Mouse (Mus musculus): ENCODE data around the gene Hjurp. TPM values are rescaled to one million over a fixed set of nuclear protein-coding genes. Genes with fewer than 3 reads are reported as not detected.

Hjurp gene
- total and polyA plus RNA-seq, 3 experiments = 67.6 to 80.8 (median 69.8) TPM

DNA sequence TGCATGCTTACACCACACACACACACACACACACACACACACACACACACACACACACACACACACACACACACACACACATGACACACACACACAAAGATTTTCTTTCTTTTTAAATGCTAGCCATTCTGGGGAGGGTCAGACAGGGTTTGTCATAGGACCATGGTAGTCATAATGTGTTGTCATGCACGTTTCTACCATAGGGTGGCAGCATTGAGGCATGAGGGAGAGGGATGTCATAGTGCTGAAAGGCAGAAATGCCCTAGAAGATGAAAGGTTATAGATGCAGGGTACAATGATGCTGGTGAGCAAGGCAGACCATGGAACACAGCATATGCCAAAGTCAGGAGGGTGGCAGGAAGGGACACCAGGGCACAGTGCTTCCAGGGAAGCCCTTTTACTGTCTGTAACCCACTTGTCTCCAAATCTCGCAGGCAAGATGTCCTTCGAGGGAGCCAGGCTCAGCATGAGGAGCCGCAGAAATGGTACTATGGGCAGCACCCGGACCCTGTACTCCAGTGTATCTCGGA lies 41.2 kb upstream of the Hjurp start:
- Histone ChIP-seq H3K27me3 (replicated peaks) (peaks cover 46% of the 10 kb centered on the region), H3K27ac (ENCODE audit: insufficient read depth, low read depth) (no peak overlapping the region), H3K36me3 (replicated peaks in 1 of 2; ENCODE audit: control insufficient read depth in 1 of 2, insufficient read depth in 1 of 2, low read length in 1 of 2) (no peaks in the 10 kb centered on the region), H3K9me3 (replicated peaks; ENCODE audit: low read length) (no peaks in the 10 kb centered on the region), H3K4me3 (replicated peaks in 1 of 3; ENCODE audit: low read depth in 2 of 3, low read length in 2 of 3, poor library complexity in 1 of 3) (no peak overlapping the region), H3K79me2 (replicated peaks; ENCODE audit: control insufficient read depth, extremely low read depth, insufficient read depth, poor library complexity, severe bottlenecking) (no peaks in the 10 kb centered on the region), H3K9ac (ENCODE audit: insufficient read depth, low read depth) (no peak overlapping the region), H3K4me2 (ENCODE audit: insufficient read depth, low read depth, poor library complexity, severe bottlenecking) (no peak overlapping the region), H3K4me1 (ENCODE audit: control insufficient read depth in 1 of 2, insufficient read depth in 2 of 2) (no peaks in the 10 kb centered on the region)
- DNase-seq (ENCODE audit: extremely low read depth) = peak; percentile 73
- dilution Hi-C loops (cut with MboI; ENCODE audit: extremely low pct_ligation_motif_present, extremely low pct_unique_long_range_greater_than_20kb, low sequenced_read_pairs) (no loop called here), in situ Hi-C loops (cut with MboI; ENCODE audit: low pct_ligation_motif_present, low pct_unique_long_range_greater_than_20kb, low sequenced_read_pairs) (no loop called here)
- peak; percentile 51 for TF ChIP-seq SMC3 (IDR thresholded peaks at IDR 0.05; ENCODE audit: low read depth, low read length)
- TF ChIP-seq TCF12 (IDR thresholded peaks at IDR 0.05; ENCODE audit: low read depth, low read length) = no peak
- TF ChIP-seq CTCF (conservative IDR thresholded peaks at IDR 0.05 in 1 of 2, IDR thresholded peaks at IDR 0.05 in 1 of 2; ENCODE audit: low read depth in 2 of 2, low read length in 2 of 2) = peak; percentile 77 to 85
- peak; percentile 60; the same call in 1 of the 2 replicates for TF ChIP-seq MAFK (IDR thresholded peaks at IDR 0.05; ENCODE audit: insufficient replicate concordance, low read length)
- TF ChIP-seq RAD21 (IDR thresholded peaks at IDR 0.05; ENCODE audit: low read depth, low read length) = peak; percentile 74

DNA sequence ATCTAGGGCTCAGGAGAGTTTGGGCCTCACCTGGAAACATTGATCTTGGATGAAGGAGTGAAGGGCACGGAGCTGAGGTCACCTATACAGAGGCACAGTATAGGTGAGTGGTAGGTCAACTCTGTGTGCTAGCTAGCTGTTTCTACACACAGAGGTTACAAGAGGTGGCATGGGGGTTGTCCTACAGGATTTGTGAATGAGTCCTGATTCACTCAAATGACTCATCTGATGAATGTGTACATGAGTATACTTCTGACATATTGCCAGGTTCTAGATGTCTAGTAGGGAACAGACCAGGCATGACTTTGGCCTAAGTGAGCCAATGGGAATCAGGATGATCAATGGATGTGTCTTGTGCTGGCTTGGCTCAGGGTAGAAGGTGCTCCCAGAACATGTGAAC lies 39.8 kb upstream of the Hjurp start:
- Histone ChIP-seq H3K9ac (ENCODE audit: insufficient read depth, low read depth) (no peak overlapping the region), H3K27me3 (replicated peaks) (peaks cover 42% of the 10 kb centered on the region), H3K4me2 (ENCODE audit: insufficient read depth, low read depth, poor library complexity, severe bottlenecking) (no peak overlapping the region), H3K4me3 (replicated peaks in 1 of 3; ENCODE audit: low read depth in 2 of 3, low read length in 2 of 3, poor library complexity in 1 of 3) (no peak overlapping the region), H3K27ac (ENCODE audit: insufficient read depth, low read depth) (no peak overlapping the region), H3K36me3 (replicated peaks in 1 of 2; ENCODE audit: control insufficient read depth in 1 of 2, insufficient read depth in 1 of 2, low read length in 1 of 2) (no peaks in the 10 kb centered on the region), H3K4me1 (ENCODE audit: control insufficient read depth in 1 of 2, insufficient read depth in 2 of 2) (no peaks in the 10 kb centered on the region), H3K79me2 (replicated peaks; ENCODE audit: control insufficient read depth, extremely low read depth, insufficient read depth, poor library complexity, severe bottlenecking) (no peaks in the 10 kb centered on the region), H3K9me3 (replicated peaks; ENCODE audit: low read length) (no peaks in the 10 kb centered on the region)
- in situ Hi-C loops (cut with MboI; ENCODE audit: low pct_ligation_motif_present, low pct_unique_long_range_greater_than_20kb, low sequenced_read_pairs) = no loop called here
- no peak for TF ChIP-seq BHLHE40 (IDR thresholded peaks at IDR 0.05; ENCODE audit: low read depth, low read length)
- no peak for TF ChIP-seq E2F4 (IDR thresholded peaks at IDR 0.05; ENCODE audit: insufficient replicate concordance, low read depth, low read length)
- TF ChIP-seq USF1 (IDR thresholded peaks at IDR 0.05; ENCODE audit: low read depth, low read length) = no peak
- TF ChIP-seq MEF2A (IDR thresholded peaks at IDR 0.05; ENCODE audit: borderline replicate concordance, low read depth, low read length) = no peak
- no peak for TF ChIP-seq TBP (conservative IDR thresholded peaks at IDR 0.05; ENCODE audit: low read depth, low read length)
- no peak for TF ChIP-seq POLR2A (IDR thresholded peaks at IDR 0.05; ENCODE audit: low read depth, low read length)
- no peak for TF ChIP-seq POLR2AphosphoS2 (IDR thresholded peaks at IDR 0.05; ENCODE audit: low read depth, low read length)
- no peak for TF ChIP-seq JUN (IDR thresholded peaks at IDR 0.05; ENCODE audit: insufficient read depth, low read depth, low read length)
- TF ChIP-seq SIN3A (IDR thresholded peaks at IDR 0.05; ENCODE audit: low read length) = no peak
- TF ChIP-seq CHD2 (IDR thresholded peaks at IDR 0.05; ENCODE audit: low read length) = no peak
- TF ChIP-seq JUND (conservative IDR thresholded peaks at IDR 0.05; ENCODE audit: low read depth, low read length) = no peak
- TF ChIP-seq USF2 (conservative IDR thresholded peaks at IDR 0.05; ENCODE audit: low read depth, low read length) = no peak
- no peak for TF ChIP-seq MAFK (IDR thresholded peaks at IDR 0.05; ENCODE audit: insufficient replicate concordance, low read length)
- no peak for TF ChIP-seq NELFE (IDR thresholded peaks at IDR 0.05; ENCODE audit: low read depth, low read length)
- DNase-seq (ENCODE audit: extremely low read depth) = no peak
- dilution Hi-C loops (cut with MboI; ENCODE audit: extremely low pct_ligation_motif_present, extremely low pct_unique_long_range_greater_than_20kb, low sequenced_read_pairs) = no loop called here
